Mouse (Mus musculus): ENCODE data around the gene Tagap1.
"Not testable (repeated sequence)": the region's sequence is repeated elsewhere in the genome, so short reads cannot be mapped to it uniquely, and the experiment has no call there.

DNA sequence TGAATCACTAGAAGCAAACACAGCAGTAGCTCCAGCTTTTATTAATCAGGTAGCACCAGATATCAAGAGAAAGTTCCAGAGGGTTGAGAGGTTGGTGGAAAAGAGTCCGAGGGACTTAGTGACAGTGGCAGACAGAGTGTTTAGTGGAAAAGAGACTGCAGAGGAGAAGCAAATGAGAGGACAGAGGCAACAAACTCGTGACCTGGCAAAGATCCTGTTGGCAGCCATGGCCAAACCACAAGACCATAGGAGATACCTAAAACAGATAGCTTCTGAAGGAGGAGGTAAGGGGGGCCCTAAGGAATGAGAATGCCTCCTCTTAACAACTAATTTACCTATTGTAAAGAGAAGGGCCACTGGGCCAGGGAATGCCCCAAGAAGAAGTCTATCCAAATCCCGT, 41.6 kb downstream of the Tagap1 start:
- not testable (repeated sequence) for TF ChIP-seq EP300, CTCF (IDR thresholded peaks at IDR 0.05; ENCODE audit: low read depth)

Measured in liver, embryonic 14.5 days (tissue).